Mouse (Mus musculus) brain, embryonic 14.5 days (tissue): ENCODE measurements around the gene Nlrc3. TPM values are rescaled to one million over a fixed set of nuclear protein-coding genes. Genes with fewer than 3 reads are reported as not detected.
A peak's percentile ranks its signal among the peaks of the same experiment; 100 is the strongest.

Experiments
- DNase-seq: peaks from one replicate; pipeline ENCODE4 v3.0.0-alpha.2; 2011; ENCODE audit warnings: low read depth
- CTCF ChIP-seq: fragments of 200-500 bp; IDR thresholded peaks from 2 replicates; pipeline ENCODE4 v1.5.1; 2012; ENCODE audit warnings: inconsistent platforms, mild to moderate bottlenecking, moderate library complexity, borderline replicate concordance; ENCODE audit not compliant: insufficient read depth, insufficient read length; ENCODE audit errors: extremely low read depth
- POLR2A ChIP-seq: fragments of 200-500 bp; IDR thresholded peaks from 2 replicates; pipeline ENCODE4 v1.6.1; 2012; ENCODE audit warnings: mild to moderate bottlenecking, inconsistent platforms, borderline replicate concordance; ENCODE audit not compliant: poor library complexity, insufficient read depth, insufficient read length, severe bottlenecking; ENCODE audit errors: extremely low read depth
- polyA plus RNA-seq: library from polyadenylated mRNA; depleted of rRNA; stranded (reverse); fragments of >200 nt; gene quantifications from 2 replicates; pipeline ENCODE4 v1.2.3, GENCODE M21; 2012

Nlrc3 gene
- polyA plus RNA-seq, 1 experiment, result 2.5 TPM

GRCm38 (mm10) chr16:3975658-3976057, 774 bp downstream of the Nlrc3 start:
- no peak for DNase-seq

GRCm38 (mm10) chr16:3974456-3974855, 2.0 kb downstream of the Nlrc3 start:
- DNase-seq, result peak; percentile 26

More at GRCm38 (mm10) chr16:3975658-3976057, 774 bp downstream of the Nlrc3 start:
- no peak for TF ChIP-seq POLR2A
- no peak for TF ChIP-seq CTCF

GRCm38 (mm10) chr16:3965534-3965933, 10.9 kb downstream of the Nlrc3 start:
- no peak for DNase-seq
- no peak for TF ChIP-seq CTCF
- no peak for TF ChIP-seq POLR2A

- no peak for DNase-seq
- TF ChIP-seq CTCF (no peak), POLR2A (no peak)
Measured at GRCm38 (mm10) chr16:3964990-3965389, 11.4 kb downstream of the Nlrc3 start.

GRCm38 (mm10) chr16:3959261-3959660, 17.2 kb downstream of the Nlrc3 start:
- TF ChIP-seq CTCF (no peak), POLR2A (no peak)

GRCm38 (mm10) chr16:3956369-3956768, 20.1 kb downstream of the Nlrc3 start:
- no peak for DNase-seq
- TF ChIP-seq CTCF (no peak), POLR2A (no peak)

More at GRCm38 (mm10) chr16:3959261-3959660, 17.2 kb downstream of the Nlrc3 start:
- DNase-seq, result no peak

- no peak for TF ChIP-seq CTCF
- no peak for TF ChIP-seq POLR2A
Measured at GRCm38 (mm10) chr16:3951141-3951540, 25.3 kb downstream of the Nlrc3 start.

GRCm38 (mm10) chr16:3934701-3935100, 41.7 kb downstream of the Nlrc3 start:
- no peak for DNase-seq
- TF ChIP-seq POLR2A (no peak), CTCF (no peak)

More at GRCm38 (mm10) chr16:3951141-3951540, 25.3 kb downstream of the Nlrc3 start:
- no peak for DNase-seq

- no peak for TF ChIP-seq POLR2A
Measured at GRCm38 (mm10) chr16:3934091-3934490, 42.3 kb downstream of the Nlrc3 start.

GRCm38 (mm10) chr16:3933536-3933935, 42.9 kb downstream of the Nlrc3 start:
- TF ChIP-seq CTCF (no peak), POLR2A (no peak)
- DNase-seq, result no peak

More at GRCm38 (mm10) chr16:3934091-3934490, 42.3 kb downstream of the Nlrc3 start:
- no peak for DNase-seq

- TF ChIP-seq POLR2A (no peak), CTCF (no peak)
- peak; percentile 1 for DNase-seq
Measured at GRCm38 (mm10) chr16:3929151-3929550, 47.3 kb downstream of the Nlrc3 start.

GRCm38 (mm10) chr16:3928582-3928981, 47.9 kb downstream of the Nlrc3 start:
- DNase-seq, result no peak
- no peak for TF ChIP-seq CTCF

- TF ChIP-seq CTCF (no peak), POLR2A (no peak)
- no peak for DNase-seq
Measured at GRCm38 (mm10) chr16:3923966-3924365, 52.5 kb downstream of the Nlrc3 start.
